Mouse (Mus musculus) adrenal gland, postnatal 36 days (tissue): Measurements from ENCODE around the gene Chic1. TPM values are rescaled to one million over a fixed set of nuclear protein-coding genes. Genes with fewer than 3 reads are reported as not detected.

Experiments
- DNase-seq, 2 experiments: peaks; one replicate each; pipeline ENCODE4 v3.0.0; 2021; ENCODE audit warnings: mixed read lengths in 1 of 2
- long read RNA-seq, 2 experiments: library from polyadenylated mRNA; stranded (forward); transcript quantifications; one replicate each; pipeline ENCODE4 v2.0.0; 2021; ENCODE audit warnings: borderline sequencing depth in 2 of 2
- total RNA-seq, 2 experiments: library from RNA; stranded (reverse); gene quantifications; 2 replicates each; pipeline ENCODE4 v1.2.3; 2021

Chic1 gene
- total RNA-seq: 1 to 10 TPM; 6.6 to 6.9 TPM
- long read RNA-seq, experiment 1, full-length matches to known transcripts: 1 of 3 reads
- long read RNA-seq, experiment 1, partial matches to known transcripts: 0 of 3 reads
- long read RNA-seq, experiment 1, other reads (novel, unspliced or antisense): 2 of 3 reads
- long read RNA-seq, experiment 2, full-length matches to known transcripts: 1 of 1 reads
- long read RNA-seq, experiment 2, partial matches to known transcripts: 0 of 1 reads
- long read RNA-seq, experiment 2, other reads (novel, unspliced or antisense): 0 of 1 reads

DNA sequence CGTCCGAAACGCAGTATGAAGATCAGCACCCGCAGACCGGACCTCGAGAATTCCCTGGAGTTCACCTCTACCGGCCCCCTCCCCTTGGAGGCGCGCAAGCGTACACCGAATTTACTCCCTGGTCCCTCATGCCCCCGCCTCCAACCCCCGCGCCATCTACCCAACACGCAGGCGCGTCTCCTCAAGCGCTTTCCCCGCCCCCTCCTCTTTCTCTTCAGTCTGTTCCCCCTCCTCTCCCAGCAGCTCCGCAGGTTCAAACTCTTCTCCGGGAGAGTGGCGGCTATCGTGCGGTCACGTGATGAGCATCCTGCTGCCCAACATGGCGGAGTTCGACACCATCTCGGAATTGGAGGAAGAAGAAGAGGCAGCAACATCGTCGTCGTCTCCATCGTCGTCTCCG, at the start of gene Chic1:
Gene Chic1, plus strand, starts transcription at position 190 of the 400 bp plus-strand sequence.
- DNase-seq: peak; percentile 81 to 86

DNA sequence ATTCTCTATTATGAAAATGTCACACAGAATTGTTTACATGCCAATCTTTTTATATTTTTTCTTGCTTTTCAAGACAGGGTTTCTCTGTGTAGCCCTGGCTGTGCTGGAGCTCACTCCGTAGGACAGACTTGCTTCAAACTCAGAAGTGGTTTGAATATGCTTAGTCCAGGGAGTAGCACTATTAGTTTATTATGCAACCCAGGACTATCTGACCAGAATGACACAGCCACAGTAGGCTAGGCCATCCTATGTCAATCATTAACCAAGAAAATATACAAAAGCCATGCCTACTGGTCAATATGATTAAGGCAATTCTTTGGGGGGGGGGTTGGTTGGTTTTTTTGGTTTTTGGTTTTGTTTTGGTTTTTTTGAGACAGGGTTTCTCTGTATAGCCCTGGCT, 48.0 kb upstream of the Chic1 start:
- no peak for DNase-seq

DNA sequence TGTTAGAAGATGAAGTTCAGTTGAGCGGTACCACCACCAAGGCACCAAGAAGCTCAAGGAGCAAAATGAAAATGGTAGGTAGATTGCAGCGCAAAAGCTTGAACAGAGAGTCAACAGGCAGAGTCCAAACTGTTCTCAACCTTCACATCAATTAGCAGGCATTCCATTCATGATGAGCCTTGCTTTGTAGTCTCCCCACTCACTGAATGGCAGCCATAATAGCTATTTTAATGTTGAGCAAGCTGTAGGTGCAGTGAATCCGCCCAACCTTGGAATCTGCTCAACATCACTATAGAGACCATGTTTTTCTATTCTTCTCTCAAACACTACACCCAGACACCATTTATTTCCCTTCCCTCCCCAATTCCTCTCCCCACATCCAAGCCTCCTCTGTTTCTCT, 44.6 kb upstream of the Chic1 start:
- DNase-seq: no peak

DNA sequence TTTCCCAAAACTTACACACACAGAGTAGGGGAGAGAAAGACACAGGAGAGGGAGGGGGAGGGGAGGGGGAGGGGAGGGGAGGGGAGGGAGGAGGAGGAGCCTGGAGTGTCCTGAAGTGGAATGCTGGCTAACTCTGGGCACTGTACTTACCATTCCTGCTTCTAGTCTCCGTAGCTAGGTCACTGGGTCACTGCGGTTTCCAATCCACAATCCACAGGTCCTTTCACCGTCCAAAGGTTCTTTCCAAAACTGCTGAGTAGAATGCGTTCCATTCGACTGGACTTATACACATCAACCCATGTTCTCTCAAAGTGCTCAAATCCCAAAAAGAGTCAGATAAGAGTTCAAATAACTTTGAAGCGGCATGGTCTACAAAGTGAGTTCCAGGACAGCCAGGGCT, 42.1 kb upstream of the Chic1 start:
- no peak for DNase-seq

DNA sequence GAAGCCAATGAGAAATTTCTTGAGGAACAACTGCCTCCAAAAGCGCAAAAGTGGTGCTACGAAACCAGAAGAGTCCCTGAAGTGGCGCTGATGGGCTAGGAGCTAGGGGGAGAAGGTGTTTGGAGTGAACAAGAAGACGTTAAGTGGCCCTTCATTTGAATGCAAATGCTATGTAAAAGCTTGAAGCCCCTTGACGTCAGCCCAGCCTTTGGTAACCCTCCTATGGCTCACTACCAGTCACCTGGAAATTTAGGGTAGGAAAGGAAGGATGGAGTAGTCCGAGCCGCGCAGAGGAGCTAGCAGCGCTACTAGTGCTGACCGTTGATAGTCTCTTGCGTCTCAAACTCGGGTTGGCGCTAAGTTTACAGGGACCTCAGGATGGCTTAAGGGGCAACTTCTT, 35.1 kb upstream of the Chic1 start, which contains the start of gene Cdx4:
Gene Cdx4, plus strand, starts transcription at position 253 of the 400 bp plus-strand sequence.
- no peak for DNase-seq

DNA sequence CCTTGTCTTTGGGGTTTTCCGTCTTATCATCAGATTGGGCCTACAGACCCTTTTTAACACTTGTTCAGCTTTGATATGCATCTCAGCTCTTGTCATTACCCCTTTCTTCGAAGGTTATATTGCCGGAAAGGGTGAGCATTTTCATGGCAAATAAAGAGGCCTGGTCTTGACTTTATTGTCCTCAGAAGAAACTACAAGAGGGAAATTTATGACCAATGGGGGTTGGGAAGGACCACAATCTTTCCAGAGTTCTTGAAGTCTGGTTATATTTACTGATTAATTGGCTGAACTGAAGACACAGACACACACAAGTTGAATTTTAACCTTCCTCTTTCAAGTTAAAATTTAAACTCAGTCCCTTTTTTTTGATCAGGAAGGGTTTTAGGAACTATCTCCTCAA, 30.4 kb upstream of the Chic1 start:
- DNase-seq: no peak

DNA sequence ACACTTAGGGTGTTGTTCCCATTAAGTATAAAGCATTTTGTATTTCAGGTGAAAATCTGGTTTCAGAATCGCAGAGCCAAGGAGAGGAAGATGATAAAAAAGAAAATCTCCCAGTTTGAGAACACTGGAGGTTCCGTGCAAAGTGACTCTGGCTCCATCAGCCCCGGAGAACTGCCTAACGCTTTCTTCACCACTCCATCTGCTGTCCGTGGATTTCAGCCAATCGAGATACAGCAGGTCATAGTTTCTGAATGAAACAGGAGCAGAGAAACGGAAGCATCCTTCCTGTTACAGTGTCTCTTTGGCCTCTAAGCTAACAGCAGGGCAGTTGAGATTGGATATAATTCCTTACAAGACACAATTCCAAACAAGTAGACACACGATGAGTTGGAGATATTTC, 26.9 kb upstream of the Chic1 start:
- no peak for DNase-seq

DNA sequence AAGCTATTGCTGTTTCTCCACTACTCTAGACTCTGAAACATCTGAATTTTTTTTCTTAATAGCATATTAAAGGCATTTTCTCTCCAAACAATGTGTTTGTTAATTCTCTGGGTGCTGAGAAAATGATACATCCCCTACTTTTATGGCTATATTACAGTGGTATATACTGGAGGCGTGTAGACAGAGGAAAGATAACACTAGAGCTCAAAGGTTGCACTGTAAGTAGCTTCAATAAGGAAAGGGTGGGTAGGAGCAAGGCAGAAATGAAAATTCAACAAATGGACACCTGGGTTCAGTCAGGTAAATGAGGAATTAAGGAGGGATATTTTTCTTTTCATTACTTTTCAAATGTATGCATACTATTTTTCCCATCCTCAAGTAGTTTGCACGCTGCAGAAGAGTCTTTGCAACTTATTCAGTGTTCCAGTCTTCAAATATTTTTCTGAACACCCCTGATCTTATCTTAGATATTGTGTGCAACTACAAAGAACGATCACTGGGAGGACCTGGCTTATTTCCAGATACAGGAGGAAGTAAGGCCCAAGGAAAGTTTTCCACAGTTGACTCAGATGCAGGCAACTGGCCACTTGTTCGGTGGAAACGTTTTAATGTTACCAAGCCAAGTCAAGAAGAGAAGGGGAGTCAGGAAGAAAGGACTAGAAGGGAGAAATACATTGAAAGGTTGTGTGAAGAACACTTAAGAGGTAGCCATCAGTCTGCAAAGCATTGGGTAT, 25.0 kb upstream of the Chic1 start:
- no peak for DNase-seq

DNA sequence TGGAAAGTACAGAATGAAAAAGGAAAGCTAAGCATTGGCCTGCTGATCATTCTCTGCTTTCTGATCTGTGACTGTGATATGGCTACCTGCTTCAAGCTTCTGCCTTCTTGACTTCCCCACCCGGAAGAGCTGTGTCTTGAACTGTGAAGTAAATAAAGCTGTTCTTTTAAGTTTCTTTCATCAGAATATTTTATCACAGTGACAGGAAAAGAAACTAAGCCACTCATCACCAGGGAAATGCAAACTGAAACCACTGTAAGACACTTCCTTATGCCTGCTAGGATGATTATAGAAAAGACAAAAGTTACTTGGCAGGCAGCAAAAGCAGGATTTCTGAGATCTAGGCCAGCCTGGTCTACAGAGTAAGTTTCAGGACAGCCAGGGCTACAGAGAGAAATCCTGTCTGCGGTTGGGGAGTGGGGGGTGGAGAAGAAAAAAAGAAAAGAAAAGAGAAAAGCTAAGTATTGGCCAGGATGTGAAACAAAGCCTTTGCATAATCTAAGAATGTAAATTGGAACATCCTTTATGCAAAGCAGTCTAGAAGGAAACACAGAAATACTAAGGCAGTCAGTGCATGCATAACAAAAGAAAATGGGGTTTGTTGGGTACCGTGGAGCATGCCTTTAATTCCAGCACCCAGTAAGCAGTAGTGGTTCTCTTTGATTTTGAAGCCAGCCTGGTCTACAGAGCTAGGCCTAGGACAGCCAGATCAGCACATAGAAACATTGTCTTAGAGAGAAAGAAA, 14.7 kb upstream of the Chic1 start:
- no peak for DNase-seq

DNA sequence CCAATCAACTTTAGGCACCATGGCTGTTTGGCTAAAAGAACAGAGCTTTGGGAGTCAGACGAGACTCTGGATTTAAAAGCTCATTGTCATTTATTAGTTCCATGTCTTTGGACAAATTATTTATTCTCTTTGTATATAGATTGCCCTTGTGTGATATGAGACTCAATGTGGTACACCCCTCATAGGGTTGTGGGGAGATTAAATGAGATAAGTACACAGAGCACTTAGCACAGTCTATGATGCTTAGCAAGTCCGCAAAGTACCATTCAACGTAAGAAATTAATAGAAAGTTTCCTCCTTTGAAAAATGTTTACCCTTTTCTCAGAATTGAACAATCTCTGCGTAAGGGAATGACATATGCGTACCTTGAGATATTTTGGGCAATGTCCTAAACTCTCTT, 492 bp upstream of the Chic1 start:
- DNase-seq: no peak

DNA sequence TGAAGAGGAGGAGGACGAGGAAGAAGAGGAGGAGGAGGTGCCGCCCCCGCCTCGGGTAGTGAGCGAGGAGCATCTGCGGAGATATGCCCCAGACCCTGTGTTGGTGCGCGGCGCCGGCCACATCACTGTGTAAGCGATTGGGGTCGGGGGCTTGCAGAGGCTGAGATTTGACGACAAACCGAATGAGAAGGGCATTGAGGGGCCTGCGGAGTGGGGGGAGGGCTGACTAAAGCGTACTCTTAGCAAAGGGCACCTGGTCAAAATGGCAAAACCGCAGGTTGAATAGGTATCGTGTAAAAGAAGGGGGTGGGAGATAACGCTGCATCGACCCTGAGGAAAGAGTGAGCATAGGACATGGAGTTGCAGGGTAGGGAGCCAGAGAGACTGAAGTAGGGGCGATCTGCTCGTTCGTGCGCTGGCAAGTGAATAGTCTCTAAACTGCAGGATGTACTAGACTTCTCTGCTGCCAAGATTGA, 523 bp downstream of the Chic1 start:
- DNase-seq: peak in 1 of 2 experiments; percentile 1

DNA sequence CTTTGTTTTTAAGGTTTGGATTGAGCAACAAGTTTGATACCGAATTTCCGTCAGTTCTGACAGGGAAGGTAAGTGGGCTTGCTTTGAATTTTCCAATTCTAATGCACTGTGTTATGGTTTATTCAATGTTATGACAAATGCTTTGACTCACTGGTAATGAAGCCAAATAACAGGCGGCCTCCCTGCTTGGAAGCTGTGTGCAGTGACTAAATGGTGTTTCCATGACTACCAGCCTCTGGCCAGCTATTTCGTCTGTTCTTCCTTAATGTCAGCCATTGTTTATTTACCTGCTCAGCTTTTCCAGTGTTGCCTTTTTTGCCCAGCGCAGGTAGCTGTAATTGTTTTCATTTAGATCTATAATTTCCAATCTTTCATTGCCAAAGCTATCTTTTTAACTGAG, 9.9 kb downstream of the Chic1 start:
- DNase-seq: peak; percentile 39 to 53

DNA sequence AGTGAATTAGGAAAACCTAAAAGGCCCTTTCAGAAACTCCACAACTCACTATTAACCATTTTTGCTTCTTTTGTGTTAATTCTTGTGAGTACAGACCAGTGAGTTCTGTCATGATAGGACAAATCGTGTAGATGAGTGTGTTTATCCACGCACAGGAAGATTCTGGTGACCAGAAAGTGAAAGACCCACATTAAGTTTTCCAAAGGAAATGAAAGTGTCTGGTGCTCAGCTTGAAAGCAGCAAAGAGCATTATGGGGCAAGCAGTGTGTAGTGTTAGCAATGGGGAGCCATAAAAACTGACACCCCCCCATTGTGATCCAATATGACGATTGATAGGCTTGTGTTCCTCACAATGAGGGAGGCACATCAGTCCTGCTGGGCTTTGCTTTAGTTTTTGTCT, 12.4 kb downstream of the Chic1 start:
- DNase-seq: no peak

DNA sequence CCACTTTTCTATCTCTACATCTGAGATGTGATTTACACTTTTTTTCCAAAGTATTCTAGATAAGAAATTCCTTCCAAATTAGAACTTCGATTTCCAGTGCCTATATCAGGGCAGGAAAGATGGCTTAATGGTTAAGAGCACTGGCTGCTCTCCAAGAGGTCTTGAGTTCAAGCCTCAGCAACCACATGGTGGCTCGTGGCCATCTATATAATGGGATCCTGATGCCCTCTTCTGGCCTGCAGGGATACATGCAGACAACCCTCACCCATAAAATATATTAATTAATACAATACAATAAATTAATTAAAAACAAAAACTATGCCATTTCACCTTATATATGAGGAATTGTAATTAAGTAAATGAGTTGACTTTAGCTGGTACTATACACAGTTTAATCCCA, 14.9 kb downstream of the Chic1 start:
- DNase-seq: no peak

DNA sequence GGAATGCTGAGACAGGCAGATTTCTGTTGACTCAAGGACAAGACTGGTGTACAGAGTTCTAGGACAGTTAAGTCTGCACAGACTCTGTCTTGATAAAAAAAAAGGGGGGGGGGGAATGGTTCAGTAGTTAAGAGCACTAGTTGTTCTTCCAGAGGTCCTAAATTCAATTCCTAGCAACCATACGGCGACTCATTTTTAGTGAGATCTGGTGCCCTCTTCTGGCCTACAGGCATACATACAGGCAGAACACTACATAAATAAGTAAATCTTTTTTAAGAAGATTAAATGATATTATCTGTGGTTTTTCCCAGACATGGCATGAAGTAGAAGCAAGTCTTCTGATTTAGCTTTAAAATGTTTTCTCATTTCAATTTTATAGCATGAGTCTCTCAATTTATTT, 15.4 kb downstream of the Chic1 start:
- peak in 1 of 2 experiments; percentile 8 for DNase-seq

DNA sequence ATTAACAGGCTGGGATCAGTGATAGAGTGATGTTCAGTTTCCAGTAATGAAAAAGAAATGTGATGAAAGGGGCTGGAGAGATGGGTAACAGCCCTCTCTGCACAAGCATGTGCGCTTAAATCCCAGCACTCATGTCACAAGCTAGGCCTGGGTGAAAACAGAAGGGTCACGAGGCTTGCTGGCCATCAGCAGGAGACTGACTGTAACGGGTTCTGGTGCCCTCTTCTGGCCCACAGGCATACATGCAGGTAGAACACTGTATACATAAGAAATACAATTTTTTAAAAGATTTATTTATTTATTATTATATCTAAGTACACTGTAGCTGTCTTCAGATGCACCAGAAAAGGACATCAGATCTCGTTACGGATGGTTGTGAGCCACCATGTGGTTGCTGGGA, 18.0 kb downstream of the Chic1 start:
- peak; percentile 5 to 7 for DNase-seq

DNA sequence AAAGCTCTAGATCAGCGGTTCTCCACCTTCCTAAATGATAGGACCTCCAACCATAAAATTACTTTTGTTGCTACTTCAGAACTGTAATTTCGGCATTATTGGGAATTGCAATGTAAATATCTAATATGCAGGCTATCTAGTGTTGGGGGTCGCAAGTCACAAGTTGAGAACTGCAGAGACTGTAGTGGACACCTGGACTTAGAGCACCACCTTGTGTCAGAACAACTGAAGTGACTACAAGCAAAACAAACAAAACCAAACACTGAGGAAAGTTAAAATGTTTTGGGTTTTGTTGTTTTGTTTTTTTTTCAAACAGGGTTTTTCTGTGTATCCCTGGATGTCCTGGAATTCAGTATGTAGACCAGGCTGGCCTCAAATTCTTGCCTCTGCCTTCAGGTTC, 28.3 kb downstream of the Chic1 start:
- no peak for DNase-seq

DNA sequence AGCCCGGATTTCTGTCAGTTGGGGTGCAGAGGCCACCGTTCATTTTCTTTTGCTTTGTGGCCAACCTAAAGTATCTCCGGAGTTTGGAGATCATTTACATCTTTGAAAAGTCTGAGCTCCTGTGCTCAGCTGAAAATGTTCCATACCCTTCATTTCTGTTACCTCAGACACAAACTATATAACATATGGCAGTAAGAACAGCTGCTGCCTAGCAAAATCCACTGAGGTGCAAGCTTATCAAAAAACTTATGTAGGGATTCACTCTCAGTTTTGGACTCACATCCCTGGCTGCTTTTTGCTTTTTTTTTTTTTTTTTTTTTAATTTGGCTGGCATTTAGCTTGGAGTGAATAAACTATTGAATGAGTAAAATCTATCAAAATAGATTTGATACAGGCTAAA, 31.9 kb downstream of the Chic1 start:
- DNase-seq: no peak

DNA sequence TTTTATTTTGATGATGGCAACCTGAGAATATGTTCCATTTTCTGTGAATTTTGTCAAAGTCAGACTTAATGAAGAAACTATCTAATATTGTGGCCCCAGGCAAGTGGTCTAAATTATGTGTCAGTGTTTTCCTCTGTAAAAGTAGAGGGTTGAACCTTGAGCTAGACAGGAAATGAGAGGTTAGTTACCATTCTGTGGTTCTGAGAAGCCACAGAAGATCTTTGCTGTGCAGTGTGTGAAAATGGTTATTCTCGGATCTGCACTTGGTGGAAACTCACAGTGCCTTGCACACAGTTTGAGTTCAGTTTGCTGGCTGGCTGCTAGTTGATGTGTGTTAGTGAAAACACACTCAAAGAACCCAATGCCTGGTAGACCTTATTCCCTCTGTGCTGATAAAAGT, 37.6 kb downstream of the Chic1 start:
- DNase-seq: no peak

DNA sequence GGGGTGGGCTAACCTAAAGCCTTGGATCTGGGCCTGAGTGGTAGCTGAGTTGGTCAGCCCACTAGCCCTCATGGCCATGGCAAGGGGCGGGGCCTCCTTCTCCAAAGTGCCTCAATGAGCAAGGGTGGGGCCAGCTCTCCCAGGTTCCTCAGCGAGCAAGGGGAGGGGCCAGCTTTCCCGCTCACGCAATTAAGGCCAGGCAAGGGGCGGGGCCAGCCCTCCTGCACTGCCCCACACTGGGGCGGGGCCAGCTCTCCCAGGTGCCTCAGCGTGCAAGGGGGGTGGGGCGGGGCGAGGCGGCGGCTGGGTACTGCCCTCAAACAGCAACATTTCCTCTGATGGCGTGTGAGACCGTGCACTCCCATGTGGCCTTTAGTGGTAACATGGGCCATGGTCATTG, 48.7 kb downstream of the Chic1 start:
- DNase-seq: peak in 1 of 2 experiments; percentile 0

DNA sequence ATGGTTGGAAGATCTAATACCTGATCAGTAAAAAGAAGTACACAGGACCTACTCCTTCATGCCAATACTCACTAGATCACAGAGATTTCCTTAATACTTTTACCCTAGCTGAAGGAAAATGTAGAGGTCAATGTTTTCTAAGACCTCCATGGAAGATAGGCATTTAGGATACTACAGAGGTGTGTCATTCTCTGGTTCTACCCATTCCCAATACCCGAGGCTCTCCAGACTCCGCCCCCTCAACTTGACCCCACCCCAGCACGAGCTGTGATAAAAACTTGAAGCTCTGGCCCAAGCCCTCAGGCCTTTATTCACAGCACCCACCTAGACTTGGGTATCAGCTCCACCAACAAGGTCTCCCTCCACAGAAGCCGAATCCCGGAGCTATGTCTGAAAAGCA, 57.9 kb downstream of the Chic1 start, which contains the start of gene Tsx:
Gene Tsx, plus strand, starts transcription at position 301 of the 400 bp plus-strand sequence.
- DNase-seq: no peak

DNA sequence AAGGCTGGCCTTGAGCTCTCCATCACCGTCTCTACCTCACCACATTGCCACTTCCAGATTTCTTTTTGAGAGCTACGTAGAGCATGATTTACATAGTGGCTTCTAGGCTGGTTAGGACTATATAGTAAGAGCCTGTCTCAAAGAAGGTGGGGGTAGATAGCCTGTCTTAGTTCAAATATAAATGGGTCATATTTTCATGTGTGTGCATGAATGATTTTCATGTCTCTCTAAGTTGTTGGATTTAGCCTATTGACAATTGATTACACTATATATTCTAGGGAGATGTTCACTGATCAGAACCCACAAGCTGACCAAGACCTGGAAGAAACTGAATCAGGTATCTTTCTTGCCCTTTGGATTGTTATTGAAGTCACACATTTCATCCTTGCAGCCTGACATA, 65.4 kb downstream of the Chic1 start, which contains the start of gene Gm26992:
Gene Gm26992, plus strand, starts transcription at position 301 of the 400 bp plus-strand sequence.
- no peak for DNase-seq

DNA sequence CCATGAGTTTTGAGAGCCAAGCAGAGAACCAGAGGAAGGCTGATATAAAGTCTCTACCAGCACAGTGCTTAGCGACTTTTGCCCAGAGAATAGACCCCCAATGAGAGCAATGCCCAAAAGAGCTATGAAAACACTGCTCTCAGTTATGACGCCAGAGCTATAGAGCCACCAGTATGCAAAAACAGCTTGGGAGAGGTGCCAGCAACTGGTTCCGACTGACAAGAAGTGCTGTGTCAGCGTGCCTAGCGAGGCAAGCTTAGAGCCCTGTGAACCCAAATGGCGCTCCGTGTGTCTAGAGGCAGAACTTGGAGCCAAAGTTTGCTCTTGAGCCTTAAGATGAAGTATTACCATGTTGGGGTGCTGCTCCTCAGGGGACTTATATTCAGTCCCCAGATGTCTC, 71.4 kb downstream of the Chic1 start:
- no peak for DNase-seq
